Mouse (Mus musculus) Patski (cell line): ENCODE results near the gene Bcl11a. TPM values are rescaled to one million over a fixed set of nuclear protein-coding genes. Genes with fewer than 3 reads are reported as not detected.

Experiments
- ATAC-seq: fragments of 100-300 bp; one replicate; pipeline ENCODE4 v1.8.0; 2021
- CTCF ChIA-PET: fragments of 350-600 bp; sonication (Branson Sonifier 250); formaldehyde crosslinking; loops from one replicate; lab custom pipeline; 2022; ENCODE audit warnings: inconsistent platforms; lab: Charles Lee
- POLR2A ChIA-PET: fragments of 350-600 bp; sonication (Branson Sonifier 250); formaldehyde crosslinking; loops from one replicate; lab custom pipeline; 2022; ENCODE audit warnings: antibody characterized with exemption, inconsistent platforms; lab: Charles Lee
- DNase-seq: peaks from one replicate; pipeline ENCODE4 v3.0.0-alpha.2; 2011; ENCODE audit warnings: low read depth, low spot score
- H3K27me3 ChIP-seq: fragments of 371-371 bp; one replicate; pipeline ENCODE4 v1.5.1; 2021
- CTCF ChIP-seq: fragments of 100-300 bp; IDR thresholded peaks from one replicate; pipeline ENCODE4 v1.5.1; 2021
- in situ Hi-C: fragments of 300-500 bp; cut with MboI; formaldehyde crosslinking; loops from 3 replicates; pipeline ENCODE4 v1.11.1; 2018; ENCODE audit warnings: low pct_unique_long_range_greater_than_20kb, mixed read lengths
- polyA plus RNA-seq: library from polyadenylated mRNA; unstranded; gene quantifications from one replicate; pipeline ENCODE4 v1.2.3, GENCODE M21; 2021

Gene Bcl11a
- polyA plus RNA-seq, 1 experiment from 2014 or later, result not detected

GRCm38 (mm10) chr11:24214509-24215134 is 136.8 kb downstream of the Bcl11a start:
- peaks cover 14% of the 10 kb centered on the region for H3K27me3 ChIP-seq
- CTCF ChIA-PET, result interaction anchor here (1.2 kb wide), 1 partner anchor 13 kb away, joined by 3 read pairs; no protein-coding TSS in a partner anchor
- in situ Hi-C loops, result no loop called here
- TF ChIP-seq CTCF, result no peak
- no peak for DNase-seq
- no peak for ATAC-seq
- POLR2A ChIA-PET, result no interaction called here

DNA sequence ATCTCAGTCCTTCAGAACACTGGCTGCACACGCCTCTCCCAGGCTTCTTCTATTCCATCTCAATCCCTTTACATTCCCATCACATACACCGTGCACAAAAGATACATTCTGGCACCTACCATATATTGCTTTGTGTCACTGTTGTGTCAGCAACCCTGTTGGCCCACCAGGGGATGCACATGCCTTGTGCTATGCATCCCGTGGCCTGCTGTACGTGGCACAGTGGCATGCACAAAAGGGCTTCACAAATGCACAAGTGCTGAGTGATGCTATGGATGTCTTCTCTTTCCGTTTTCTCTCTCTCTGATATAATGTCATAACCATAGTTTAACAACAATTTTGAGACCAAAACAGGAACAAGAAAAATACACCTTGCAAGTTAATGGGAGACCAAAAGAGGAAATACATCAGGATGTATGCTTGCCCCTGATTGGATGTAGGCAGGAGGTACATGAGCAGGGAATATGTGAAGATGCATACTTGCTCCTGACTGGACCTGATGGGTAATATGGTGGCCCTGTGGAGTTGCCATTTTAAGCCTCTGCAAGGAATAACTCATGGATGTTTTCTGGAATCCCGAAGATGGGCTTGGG is 140.0 kb downstream of the Bcl11a start:
- in situ Hi-C loops, result no loop called here
- DNase-seq, result no peak
- ChIA-PET POLR2A (no interaction called here), CTCF (no interaction called here)
- peaks cover 14% of the 10 kb centered on the region for H3K27me3 ChIP-seq
- no peak for TF ChIP-seq CTCF
- ATAC-seq, result no peak

DNA sequence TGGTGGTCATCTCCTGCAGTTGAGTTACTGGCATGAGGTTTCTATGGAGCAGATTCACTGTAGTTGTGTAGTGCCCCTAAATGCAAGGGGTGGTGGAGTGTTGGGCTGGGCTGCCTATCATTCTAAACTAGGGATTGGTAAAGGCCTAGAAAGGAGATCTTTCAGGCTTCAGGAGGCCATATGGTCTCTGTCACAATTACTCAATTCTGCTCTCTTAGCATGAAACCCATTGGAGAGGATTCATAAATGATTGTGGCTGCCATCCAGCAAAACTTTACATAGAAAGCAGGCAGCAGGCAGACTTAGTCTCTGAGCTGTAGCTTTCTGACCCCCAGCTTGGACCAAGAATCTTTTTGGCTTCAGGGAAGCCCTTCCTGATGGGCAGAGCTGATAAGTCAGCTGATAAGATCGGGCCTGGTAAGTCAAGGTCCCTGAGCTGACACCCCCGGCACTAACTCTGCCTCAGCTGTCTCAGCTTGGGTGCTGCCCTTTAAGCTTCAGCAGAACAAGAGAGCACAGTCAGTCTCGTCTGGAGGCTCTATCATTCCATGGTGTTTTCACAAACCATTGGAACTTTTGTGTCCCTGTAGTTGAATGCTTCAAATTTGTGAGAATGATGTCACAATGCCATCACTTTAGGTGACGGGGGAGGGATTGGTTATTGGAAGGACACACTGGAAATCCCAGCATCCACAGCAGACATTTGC is 143.9 kb downstream of the Bcl11a start:
- in situ Hi-C loops, result no loop called here
- POLR2A ChIA-PET, result no interaction called here
- peaks cover 8% of the 10 kb centered on the region for H3K27me3 ChIP-seq
- DNase-seq (no peak), ATAC-seq (no peak)
- TF ChIP-seq CTCF, result no peak
- CTCF ChIA-PET, result interaction anchor here (1.1 kb wide), 1 partner anchor 9 kb away, joined by 3 read pairs; no protein-coding TSS in a partner anchor

Other genes starting within 250 kb of the Bcl11a start
- 15.3 TPM for gene Papolg, start 182.8 kb upstream of the Bcl11a start, polyA plus RNA-seq
- not detected for gene A830031A19Rik, start 3.0 kb upstream of the Bcl11a start, polyA plus RNA-seq